Mouse (Mus musculus) fibroblast of lung, adult 2 months (primary cell): ENCODE results near the gene Parp11.
A peak's percentile ranks its signal among the peaks of the same experiment; 100 is the strongest.
"Not testable (repeated sequence)": the region's sequence is repeated elsewhere in the genome, so short reads cannot be mapped to it uniquely, and the experiment has no call there.

ENCODE experiments used
- DNase-seq: peaks from one replicate; pipeline ENCODE4 v3.0.0-alpha.2; 2011; ENCODE audit warnings: low read depth

Parp11 gene

GRCm38 (mm10) chr6:127496841-127497656 lies 50.4 kb downstream of the Parp11 start:
- peak; percentile 4 for DNase-seq

- DNase-seq: no peak
These were observed 53.5 kb downstream of the Parp11 start for GRCm38 (mm10) chr6:127500119-127500518.

- no peak for DNase-seq
These were observed 54.2 kb downstream of the Parp11 start for GRCm38 (mm10) chr6:127500806-127501205.

- no peak for DNase-seq
These were observed 55.9 kb downstream of the Parp11 start for GRCm38 (mm10) chr6:127502530-127502929.

- not testable (repeated sequence) for DNase-seq
These were observed 67.1 kb downstream of the Parp11 start for GRCm38 (mm10) chr6:127513776-127514175.

- no peak for DNase-seq
These were observed 74.5 kb downstream of the Parp11 start for GRCm38 (mm10) chr6:127521176-127521575.

- no peak for DNase-seq
These were observed 75.7 kb downstream of the Parp11 start for GRCm38 (mm10) chr6:127522326-127522725.

GRCm38 (mm10) chr6:127524442-127524841 lies 77.8 kb downstream of the Parp11 start:
- DNase-seq: no peak

GRCm38 (mm10) chr6:127528625-127529024 lies 82.0 kb downstream of the Parp11 start:
- DNase-seq: no peak

GRCm38 (mm10) chr6:127529451-127529850 lies 82.8 kb downstream of the Parp11 start:
- peak; percentile 57 for DNase-seq

- DNase-seq: no peak
These were observed 83.6 kb downstream of the Parp11 start for GRCm38 (mm10) chr6:127530206-127530605.

- DNase-seq: no peak
These were observed 85.0 kb downstream of the Parp11 start for GRCm38 (mm10) chr6:127531412-127532205.

- no peak for DNase-seq
These were observed 85.7 kb downstream of the Parp11 start for GRCm38 (mm10) chr6:127532304-127532703.

GRCm38 (mm10) chr6:127533766-127534165 lies 87.1 kb downstream of the Parp11 start:
- no peak for DNase-seq

GRCm38 (mm10) chr6:127537035-127537434 lies 90.4 kb downstream of the Parp11 start:
- DNase-seq: no peak

GRCm38 (mm10) chr6:127538118-127538517 lies 91.5 kb downstream of the Parp11 start:
- DNase-seq: no peak

- DNase-seq: no peak
These were observed 92.6 kb downstream of the Parp11 start for GRCm38 (mm10) chr6:127539226-127539625.

- no peak for DNase-seq
These were observed 93.0 kb downstream of the Parp11 start for GRCm38 (mm10) chr6:127539659-127540058.

GRCm38 (mm10) chr6:127540517-127540916 lies 93.9 kb downstream of the Parp11 start:
- no peak for DNase-seq

- peak; percentile 36 for DNase-seq
These were observed 95.2 kb downstream of the Parp11 start for GRCm38 (mm10) chr6:127541617-127542374.
